Mouse (Mus musculus): ENCODE measurements at regions not wholly inside any gene's neighbourhood (a gene's known extent, or its start where the extent isn't known, plus 50 kb on each side); places are given as distances from the start of the nearest gene placed in this dataset.

DNA sequence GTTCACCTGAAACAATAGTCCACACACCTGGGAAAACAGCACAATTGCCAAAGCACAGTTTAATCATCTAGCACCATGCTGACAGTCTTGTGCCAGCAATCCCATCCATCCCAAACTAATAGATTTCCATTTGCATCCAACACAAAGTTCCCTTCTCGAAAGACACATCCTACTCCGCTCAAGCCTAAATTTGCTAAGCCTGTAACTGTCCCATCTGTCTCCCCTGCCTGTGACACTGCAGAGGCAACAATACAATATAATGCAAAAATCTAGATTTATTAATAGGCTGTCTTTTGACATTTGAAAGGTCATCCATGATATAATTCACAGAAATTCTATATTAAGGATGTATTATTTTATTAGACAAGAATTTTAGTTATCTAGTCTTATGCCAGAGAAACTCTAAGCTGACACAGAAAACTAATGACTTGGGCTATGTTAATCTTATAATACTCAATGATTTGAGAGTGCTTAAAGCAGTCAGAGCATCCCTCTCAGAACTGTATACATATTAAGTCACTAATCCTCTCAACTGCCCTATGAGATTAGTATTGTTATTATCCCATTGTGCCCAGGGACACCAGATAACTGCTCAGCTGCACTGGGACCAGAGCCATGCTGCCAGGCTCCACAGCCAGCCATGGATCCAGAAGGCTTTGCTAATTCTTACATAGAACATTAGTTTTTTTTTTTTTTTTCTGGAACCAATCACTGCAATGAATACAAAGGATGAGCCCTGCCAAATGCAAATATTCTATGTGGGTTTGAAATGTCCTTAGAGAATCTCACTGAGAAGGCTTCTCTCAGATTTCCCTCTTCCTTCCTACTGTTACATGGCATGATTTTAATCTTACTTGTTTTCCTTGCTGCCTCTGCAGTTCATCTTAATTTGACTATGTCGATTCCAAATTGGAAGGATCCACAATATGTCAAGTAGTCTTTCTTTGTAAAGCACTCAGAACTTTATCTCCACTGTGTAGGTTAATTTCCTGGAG lies 254.1 kb upstream of the Sphkap start:
- CTCF ChIA-PET = no interaction called here
- no peak for ATAC-seq

DNA sequence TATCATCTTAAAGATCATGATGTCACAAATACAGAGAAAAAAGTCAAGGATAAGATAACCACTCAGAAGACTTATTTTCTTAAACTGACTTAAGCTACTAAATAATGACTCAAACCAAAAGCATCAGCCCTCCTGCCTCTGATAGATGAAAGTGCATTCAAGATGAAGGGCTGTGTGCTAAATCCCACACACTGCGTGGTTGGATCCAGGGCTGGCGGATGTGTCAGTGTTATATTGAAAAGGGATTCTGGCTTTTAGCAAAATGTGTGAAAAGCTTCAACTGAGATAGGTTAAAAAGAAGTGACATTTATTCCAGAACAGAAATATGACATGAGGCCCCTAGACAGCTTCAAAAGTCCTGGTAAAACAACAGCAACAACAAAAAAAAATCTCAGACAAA lies 245.7 kb upstream of the Sphkap start:
- no peak for DNase-seq (ENCODE audit: low read depth, low spot score)
- ChIA-PET CTCF (no interaction called here), POLR2A (no interaction called here)
- no peak for ATAC-seq
- no peak for TF ChIP-seq CTCF (IDR thresholded peaks at IDR 0.05)
- peaks cover 14% of the 10 kb centered on the region for H3K27me3 ChIP-seq
- in situ Hi-C loops (cut with MboI; ENCODE audit: low pct_unique_long_range_greater_than_20kb) = no loop called here

More for the DNA sequence above, 254.1 kb upstream of the Sphkap start:
- peaks cover 18% of the 10 kb centered on the region for H3K27me3 ChIP-seq
- no peak for DNase-seq (ENCODE audit: low read depth, low spot score)
- in situ Hi-C loops (cut with MboI; ENCODE audit: low pct_unique_long_range_greater_than_20kb) = no loop called here
- no peak for TF ChIP-seq CTCF (IDR thresholded peaks at IDR 0.05)
- POLR2A ChIA-PET = interaction anchor here (0.6 kb wide), 1 partner anchor 49 kb away, joined by 3 read pairs; no protein-coding TSS in a partner anchor

DNA sequence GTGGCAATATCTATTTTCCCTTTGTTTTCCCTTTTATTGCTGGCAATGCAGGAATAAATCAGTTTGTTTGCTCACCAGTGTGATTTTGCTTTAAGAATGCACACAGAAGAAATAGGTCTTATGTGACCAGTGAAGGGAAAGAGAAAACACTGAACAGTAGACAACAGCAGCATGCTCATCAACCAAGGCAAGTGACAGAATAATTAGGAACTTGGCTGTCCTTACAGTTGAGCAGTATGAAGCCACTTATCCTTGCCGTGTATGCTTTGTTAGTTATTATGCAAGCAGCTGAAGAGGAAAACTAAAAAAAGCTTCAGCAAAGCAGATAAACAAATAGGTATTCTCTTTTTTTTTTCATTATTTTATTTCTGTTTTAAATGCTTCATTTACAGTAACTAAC lies 237.6 kb upstream of the Sphkap start:
- CTCF ChIA-PET = no interaction called here
- ATAC-seq (no peak), DNase-seq (ENCODE audit: low read depth, low spot score) (no peak)
- TF ChIP-seq CTCF (IDR thresholded peaks at IDR 0.05) = no peak
- POLR2A ChIA-PET = no interaction called here
- in situ Hi-C loops (cut with MboI; ENCODE audit: low pct_unique_long_range_greater_than_20kb) = no loop called here
- H3K27me3 ChIP-seq = peaks cover 7% of the 10 kb centered on the region

DNA sequence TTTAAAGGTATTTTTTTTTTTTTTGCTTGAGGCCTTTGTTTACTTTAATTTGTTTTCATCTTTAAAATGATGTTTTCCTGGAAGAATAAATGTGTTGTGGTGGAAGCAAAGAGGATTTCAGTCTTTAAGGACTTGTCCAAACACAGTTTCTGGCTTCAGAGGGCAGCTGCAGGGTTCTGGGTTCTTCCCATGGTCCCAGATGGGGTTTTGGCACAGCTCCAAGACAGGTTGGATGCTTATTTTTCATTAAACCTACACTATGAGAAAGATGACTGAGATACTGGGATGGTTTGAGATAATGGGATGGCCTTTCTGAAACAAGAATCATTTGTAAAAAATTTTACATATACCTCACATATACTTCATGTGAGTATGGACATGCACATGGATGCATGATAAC lies 234.7 kb upstream of the Sphkap start:
- ChIA-PET CTCF (no interaction called here), POLR2A (no interaction called here)

DNA sequence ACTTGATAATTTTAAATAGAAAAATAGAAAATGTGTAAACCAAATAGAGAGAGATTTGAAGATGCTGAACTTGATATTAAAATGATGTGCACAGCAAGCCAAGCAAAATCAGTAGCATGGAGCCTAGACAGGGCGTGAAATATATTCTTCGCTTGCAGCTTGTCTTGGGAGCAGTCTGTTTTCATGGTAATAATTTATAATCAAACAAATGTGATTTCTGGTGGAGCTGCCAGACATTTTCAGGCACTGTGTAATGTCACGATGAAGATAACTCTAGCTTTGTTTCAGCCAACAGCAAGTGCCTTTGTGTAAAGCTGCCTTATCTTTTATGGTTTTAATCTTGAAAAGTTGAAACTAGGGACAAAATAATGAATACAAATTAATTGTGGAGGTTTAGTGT lies 228.1 kb upstream of the Sphkap start:
- H3K27me3 ChIP-seq = peaks cover 13% of the 10 kb centered on the region
- no peak for ATAC-seq
- in situ Hi-C loops (cut with MboI; ENCODE audit: low pct_unique_long_range_greater_than_20kb) = no loop called here
- no peak for TF ChIP-seq CTCF (IDR thresholded peaks at IDR 0.05)
- no peak for DNase-seq (ENCODE audit: low read depth, low spot score)
- ChIA-PET CTCF (no interaction called here), POLR2A (no interaction called here)

More for the DNA sequence above, 234.7 kb upstream of the Sphkap start:
- no peak for TF ChIP-seq CTCF (IDR thresholded peaks at IDR 0.05)
- ATAC-seq (no peak), DNase-seq (ENCODE audit: low read depth, low spot score) (no peak)
- H3K27me3 ChIP-seq = peaks cover 12% of the 10 kb centered on the region
- in situ Hi-C loops (cut with MboI; ENCODE audit: low pct_unique_long_range_greater_than_20kb) = no loop called here

DNA sequence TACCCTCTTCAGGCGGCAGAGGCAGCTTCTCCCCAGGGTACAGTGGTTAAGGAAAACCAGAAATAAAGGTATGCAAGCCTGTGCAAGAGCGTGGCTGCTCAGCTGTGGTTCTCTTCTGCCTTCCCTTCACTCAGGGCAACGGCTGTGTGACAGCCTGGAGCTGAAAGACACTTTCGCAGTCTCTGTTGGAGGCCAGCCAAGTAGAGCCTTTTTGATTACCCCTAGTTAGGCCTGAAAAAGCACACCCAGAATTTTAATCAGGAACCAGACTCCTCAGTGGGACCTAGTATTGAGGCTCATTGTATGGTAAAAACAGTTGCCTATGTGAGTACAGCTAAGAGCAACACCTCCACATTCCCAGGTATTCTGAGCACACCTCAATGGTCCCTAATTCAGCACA lies 223.8 kb upstream of the Sphkap start:
- in situ Hi-C loops (cut with MboI; ENCODE audit: low pct_unique_long_range_greater_than_20kb) = no loop called here
- CTCF ChIA-PET = no interaction called here
- no peak for TF ChIP-seq CTCF (IDR thresholded peaks at IDR 0.05)
- ATAC-seq (no peak), DNase-seq (ENCODE audit: low read depth, low spot score) (no peak)
- peaks cover 13% of the 10 kb centered on the region for H3K27me3 ChIP-seq
- POLR2A ChIA-PET = no interaction called here

DNA sequence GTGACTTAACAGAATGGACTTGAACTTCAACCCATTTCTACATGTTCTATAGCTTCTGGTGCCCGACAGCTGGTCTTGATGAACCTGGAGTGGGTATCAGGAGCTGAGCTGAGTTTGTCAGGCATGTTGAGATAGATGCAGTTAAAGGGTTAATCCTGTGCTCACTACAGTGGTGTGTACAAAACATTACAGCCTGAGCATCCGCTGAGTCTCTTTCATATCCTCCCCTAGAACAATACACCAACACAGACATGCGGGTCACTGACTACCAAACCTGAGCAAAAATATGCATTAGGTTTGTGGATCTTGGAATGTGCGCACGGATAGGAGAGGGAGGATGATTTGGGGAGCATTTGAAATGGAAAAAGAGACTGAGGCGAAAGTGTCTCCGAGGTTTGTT lies 223.4 kb upstream of the Sphkap start:
- TF ChIP-seq CTCF (IDR thresholded peaks at IDR 0.05) = no peak
- peaks cover 11% of the 10 kb centered on the region for H3K27me3 ChIP-seq
- POLR2A ChIA-PET = no interaction called here
- DNase-seq (ENCODE audit: low read depth, low spot score) (no peak), ATAC-seq (no peak)
- in situ Hi-C loops (cut with MboI; ENCODE audit: low pct_unique_long_range_greater_than_20kb) = no loop called here
- CTCF ChIA-PET = no interaction called here

DNA sequence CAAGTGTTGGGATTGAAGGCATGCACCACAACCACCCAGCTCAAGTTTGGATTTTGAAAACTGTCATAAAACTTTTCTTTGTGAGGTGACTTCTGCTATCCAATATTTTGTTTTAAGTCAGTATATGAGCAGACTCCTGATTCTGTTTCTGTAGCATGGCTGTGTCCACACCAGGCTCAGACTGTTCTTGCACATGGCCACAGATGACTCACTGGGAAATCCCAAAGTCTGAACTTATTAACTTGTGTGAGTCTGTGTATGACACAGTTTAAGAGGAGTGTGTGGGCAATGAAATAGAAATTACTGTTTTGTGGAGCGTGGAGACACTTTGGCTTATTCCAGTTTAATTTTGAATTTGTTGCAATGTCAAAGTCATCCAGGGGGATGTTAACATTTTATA lies 179.3 kb upstream of the Sphkap start:
- POLR2A ChIA-PET = no interaction called here
- ATAC-seq (peak; percentile 88), DNase-seq (ENCODE audit: low read depth, low spot score) (peak; percentile 38)
- no peak for TF ChIP-seq CTCF (IDR thresholded peaks at IDR 0.05)
- H3K27me3 ChIP-seq = no peaks in the 10 kb centered on the region
- in situ Hi-C loops (cut with MboI; ENCODE audit: low pct_unique_long_range_greater_than_20kb) = loop anchor here (25.0 kb wide), 1 partner anchor 800 kb away; no protein-coding TSS in a partner anchor
- CTCF ChIA-PET = no interaction called here

DNA sequence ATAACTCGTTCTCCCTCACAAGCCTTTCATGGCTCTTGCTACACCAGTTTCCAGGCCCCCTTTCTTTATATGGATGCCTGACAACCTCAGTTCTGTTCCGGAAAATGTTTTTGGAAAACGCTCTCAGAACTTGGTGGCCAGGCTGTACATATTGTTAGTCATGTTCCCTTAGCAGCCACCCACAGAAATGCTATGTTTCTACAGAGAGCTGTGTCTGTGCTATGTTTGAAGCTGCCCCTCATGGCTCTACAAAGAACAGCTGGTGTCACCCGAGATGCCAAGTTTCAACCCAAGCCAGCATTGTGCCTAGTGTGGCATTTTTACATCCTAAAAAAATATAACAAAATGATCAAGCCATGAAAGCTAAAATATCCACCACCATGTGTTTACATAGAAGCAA lies 175.0 kb upstream of the Sphkap start:
- DNase-seq (ENCODE audit: low read depth, low spot score) (no peak), ATAC-seq (no peak)
- no peak for TF ChIP-seq CTCF (IDR thresholded peaks at IDR 0.05)
- CTCF ChIA-PET = no interaction called here
- in situ Hi-C loops (cut with MboI; ENCODE audit: low pct_unique_long_range_greater_than_20kb) = loop anchor here (25.0 kb wide), 1 partner anchor 796 kb away; no protein-coding TSS in a partner anchor
- POLR2A ChIA-PET = interaction anchor here (0.7 kb wide), 1 partner anchor 11 kb away, joined by 8 read pairs; no protein-coding TSS in a partner anchor
- H3K27me3 ChIP-seq = no peaks in the 10 kb centered on the region

DNA sequence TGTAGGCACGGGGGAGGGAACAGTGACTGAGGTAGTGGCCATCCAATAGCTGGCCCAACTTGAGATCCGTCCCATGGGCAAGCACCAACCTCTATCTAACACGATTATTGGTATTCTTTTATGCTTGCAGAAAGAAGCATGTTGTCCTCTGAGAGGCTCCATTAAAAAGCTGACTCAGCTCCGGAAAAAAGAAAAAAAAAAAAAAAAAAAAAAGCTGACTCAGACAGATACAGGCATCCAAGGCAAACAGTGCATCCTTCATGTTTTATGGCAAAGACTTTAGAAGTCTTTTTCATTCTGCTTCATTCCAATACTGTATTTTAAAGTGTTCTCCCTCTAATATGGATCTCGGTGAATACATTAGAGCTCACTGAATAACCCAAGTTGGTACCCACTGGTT lies 162.0 kb upstream of the Sphkap start:
- TF ChIP-seq CTCF (IDR thresholded peaks at IDR 0.05) = no peak
- in situ Hi-C loops (cut with MboI; ENCODE audit: low pct_unique_long_range_greater_than_20kb) = no loop called here
- ChIA-PET CTCF (no interaction called here), POLR2A (no interaction called here)
- DNase-seq (ENCODE audit: low read depth, low spot score) (no peak), ATAC-seq (no peak)
- H3K27me3 ChIP-seq = no peaks in the 10 kb centered on the region

DNA sequence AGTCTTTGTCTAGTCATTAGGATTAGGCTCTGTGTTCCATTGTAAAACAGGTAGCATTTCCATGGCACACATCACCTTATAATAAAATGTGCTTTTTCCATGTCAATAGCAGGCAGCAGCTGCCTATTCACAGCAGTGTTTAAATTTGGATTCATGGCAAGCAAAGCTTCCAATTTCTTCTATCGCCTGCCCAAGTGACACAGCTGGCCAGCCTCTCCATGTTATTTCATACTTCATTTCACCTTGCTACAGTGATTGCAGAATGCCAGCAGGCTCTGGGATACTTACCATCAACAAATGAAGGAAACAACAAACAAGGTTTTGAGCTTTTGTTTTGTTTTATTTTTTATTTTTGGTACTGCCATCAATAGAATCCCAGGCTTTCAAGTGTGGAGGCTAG lies 160.7 kb upstream of the Sphkap start:
- ATAC-seq (no peak), DNase-seq (ENCODE audit: low read depth, low spot score) (no peak)
- ChIA-PET POLR2A (interaction anchor here (0.7 kb wide), 1 partner anchor 18 kb away, joined by 3 read pairs; no protein-coding TSS in a partner anchor), CTCF (no interaction called here)
- H3K27me3 ChIP-seq = peaks cover 4% of the 10 kb centered on the region
- in situ Hi-C loops (cut with MboI; ENCODE audit: low pct_unique_long_range_greater_than_20kb) = no loop called here
- no peak for TF ChIP-seq CTCF (IDR thresholded peaks at IDR 0.05)

Data from Patski (cell line).